Mouse (Mus musculus): ENCODE results near the gene Cpeb4. TPM values are rescaled to one million over a fixed set of nuclear protein-coding genes. Genes with fewer than 3 reads are reported as not detected.
"Not testable (repeated sequence)": the region's sequence is repeated elsewhere in the genome, so short reads cannot be mapped to it uniquely, and the experiment has no call there.

The Cpeb4 gene
- polyA plus RNA-seq, 1 experiment = 5.1 TPM

- H3K4me3 ChIP-seq (replicated peaks) = no peak overlapping the region
- H3K36me3 ChIP-seq (ENCODE audit: control insufficient read depth) = no peaks in the 10 kb centered on the region
- H3K27me3 ChIP-seq (ENCODE audit: control insufficient read depth) = no peaks in the 10 kb centered on the region
- no peaks in the 10 kb centered on the region for H3K9me3 ChIP-seq (ENCODE audit: control insufficient read depth, low read length)
- no peaks in the 10 kb centered on the region for H3K4me1 ChIP-seq (ENCODE audit: control insufficient read depth)
- no peak for TF ChIP-seq GATA1 (IDR thresholded peaks at IDR 0.05; ENCODE audit: low read length)
- no peak for TF ChIP-seq TAL1 (IDR thresholded peaks at IDR 0.05; ENCODE audit: low read length)
Observed at GRCm38 (mm10) chr11:31981830-31982229, 109.8 kb downstream of the Cpeb4 start.

DNA sequence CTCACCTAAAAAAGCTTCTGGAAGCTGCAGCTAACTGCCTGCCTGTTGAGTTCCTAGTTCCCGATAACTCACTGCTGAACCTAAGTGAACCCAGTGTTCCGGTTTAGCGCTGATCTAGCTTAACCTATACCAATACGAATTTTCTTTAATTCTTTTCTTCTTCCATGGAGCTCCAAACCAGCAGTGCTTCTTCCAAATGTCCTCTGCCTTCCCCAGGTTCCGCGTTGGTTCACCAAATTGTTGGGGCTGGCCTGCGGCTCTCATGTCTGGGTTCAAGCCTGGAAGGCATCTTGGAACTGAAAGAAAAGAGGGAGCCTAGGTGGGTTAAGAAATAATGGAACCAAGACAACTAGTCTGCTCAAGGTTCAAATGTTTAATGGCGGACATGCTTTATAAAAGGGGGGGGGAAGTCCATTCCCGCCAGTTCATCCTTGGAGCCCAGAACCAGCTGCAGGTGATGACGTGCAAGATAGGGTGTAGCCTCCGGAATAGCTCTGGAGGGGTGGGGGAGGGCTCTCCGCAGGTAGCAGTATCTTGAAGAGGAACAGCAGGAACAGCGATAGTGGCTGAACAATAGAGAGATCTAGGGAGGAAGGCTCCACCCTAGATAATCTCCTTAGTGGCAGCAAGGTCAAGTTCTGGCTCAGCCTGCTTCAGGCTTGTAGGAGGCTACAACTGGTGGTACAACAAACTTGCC is 110.4 kb downstream of the Cpeb4 start:
- H3K4me3 ChIP-seq (replicated peaks); H3K36me3 ChIP-seq (ENCODE audit: control insufficient read depth); H3K9me3 ChIP-seq (ENCODE audit: control insufficient read depth, low read length); H3K27me3 ChIP-seq (ENCODE audit: control insufficient read depth); H3K4me1 ChIP-seq (ENCODE audit: control insufficient read depth): not testable (repeated sequence)

GRCm38 (mm10) chr11:31983249-31983648 is 111.2 kb downstream of the Cpeb4 start:
- TF ChIP-seq TAL1 (IDR thresholded peaks at IDR 0.05; ENCODE audit: low read length) (no peak), GATA1 (IDR thresholded peaks at IDR 0.05; ENCODE audit: low read length) (no peak)
- H3K4me1 ChIP-seq (ENCODE audit: control insufficient read depth) = no peaks in the 10 kb centered on the region
- no peaks in the 10 kb centered on the region for H3K27me3 ChIP-seq (ENCODE audit: control insufficient read depth)
- H3K36me3 ChIP-seq (ENCODE audit: control insufficient read depth) = no peaks in the 10 kb centered on the region
- no peak overlapping the region for H3K4me3 ChIP-seq (replicated peaks)
- H3K9me3 ChIP-seq (ENCODE audit: control insufficient read depth, low read length) = no peaks in the 10 kb centered on the region

DNA sequence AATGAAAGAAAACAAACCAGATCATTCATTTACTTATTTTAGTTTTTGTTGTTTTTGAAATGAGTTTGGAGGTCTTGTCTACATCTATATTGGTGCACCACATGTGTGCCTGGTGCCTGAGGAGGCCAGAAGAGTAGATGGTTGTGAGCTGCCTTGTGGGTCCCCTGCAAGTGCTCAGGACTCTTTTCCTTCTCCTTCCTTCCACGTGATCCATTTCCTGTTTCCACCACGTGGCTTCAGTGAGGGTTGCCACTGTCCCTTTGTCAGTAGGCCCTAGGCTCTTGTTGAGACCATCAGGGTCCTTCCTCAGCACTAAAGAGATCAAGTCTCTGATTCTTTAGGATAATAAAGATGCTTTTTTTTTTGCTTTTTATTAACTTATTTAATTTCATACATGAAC is 112.8 kb downstream of the Cpeb4 start:
- no peaks in the 10 kb centered on the region for H3K9me3 ChIP-seq (ENCODE audit: control insufficient read depth, low read length)
- H3K27me3 ChIP-seq (ENCODE audit: control insufficient read depth) = no peaks in the 10 kb centered on the region
- TF ChIP-seq GATA1 (IDR thresholded peaks at IDR 0.05; ENCODE audit: low read length) (no peak), TAL1 (IDR thresholded peaks at IDR 0.05; ENCODE audit: low read length) (no peak)
- H3K4me3 ChIP-seq (replicated peaks) = no peak overlapping the region
- H3K36me3 ChIP-seq (ENCODE audit: control insufficient read depth) = no peaks in the 10 kb centered on the region
- H3K4me1 ChIP-seq (ENCODE audit: control insufficient read depth) = no peaks in the 10 kb centered on the region

Other genes starting within 250 kb of the Cpeb4 start
- gene Bod1, start 200.3 kb upstream of the Cpeb4 start, polyA plus RNA-seq (2012) = 0.08 and 0.10 TPM in 2 replicates
- gene 4930524B15Rik, start 93.4 kb downstream of the Cpeb4 start, polyA plus RNA-seq (2012) = not detected in 2 replicates
- gene Nsg2, start 128.3 kb downstream of the Cpeb4 start, polyA plus RNA-seq (2012) = not detected in 2 replicates